Mouse (Mus musculus) thymus, adult 2 months (tissue): Measurements from ENCODE around the gene Sc5d.

ENCODE experiments used
- CTCF ChIP-seq: fragments of 200-500 bp; IDR thresholded peaks from 2 replicates; pipeline ENCODE4 v1.5.1; 2012; ENCODE audit warnings: mild to moderate bottlenecking, control low read depth, low read length, moderate library complexity, borderline replicate concordance; ENCODE audit not compliant: control insufficient read depth, poor library complexity, insufficient read depth; ENCODE audit errors: extremely low read depth
- POLR2A ChIP-seq: fragments of 200-500 bp; IDR thresholded peaks from 2 replicates; pipeline ENCODE4 v1.6.1; 2012; ENCODE audit warnings: mild to moderate bottlenecking, low read length, control low read depth, moderate library complexity; ENCODE audit not compliant: control insufficient read depth, poor library complexity, insufficient read depth; ENCODE audit errors: extremely low read depth

- TF ChIP-seq POLR2A (no peak), CTCF (no peak)
Measured at GRCm38 (mm10) chr9:42214116-42214515, 49.9 kb downstream of the Sc5d start.
